Mouse (Mus musculus) liver, adult 2 months (tissue): ENCODE measurements at regions not wholly inside any gene's neighbourhood (a gene's known extent, or its start where the extent isn't known, plus 50 kb on each side); places are given as distances from the start of the nearest gene placed in this dataset.

Experiments
- DNase-seq: peaks from one replicate; pipeline ENCODE4 v3.0.0-alpha.2; 2011; ENCODE audit warnings: low read depth, low spot score; ENCODE audit errors: extremely low read depth
- H3K27ac ChIP-seq: fragments of 200-500 bp; replicated peaks from 2 replicates; pipeline ENCODE4 v1.5.1; 2012; ENCODE audit warnings: low read depth, mild to moderate bottlenecking, control low read depth, inconsistent platforms, low read length; ENCODE audit not compliant: insufficient read depth
- H3K27me3 ChIP-seq: fragments of 200-500 bp; 2 replicates; pipeline ENCODE4 v1.6.1; 2012; ENCODE audit warnings: mild to moderate bottlenecking, moderate library complexity, low read length, inconsistent platforms; ENCODE audit not compliant: control insufficient read depth, insufficient read depth
- H3K36me3 ChIP-seq: fragments of 200-500 bp; 2 replicates; pipeline ENCODE4 v1.6.1; 2012; ENCODE audit warnings: low read length, inconsistent platforms; ENCODE audit not compliant: control insufficient read depth, insufficient read depth
- H3K4me1 ChIP-seq: fragments of 200-500 bp; 2 replicates; pipeline ENCODE4 v1.6.1; 2011; ENCODE audit warnings: low read length; ENCODE audit not compliant: control insufficient read depth, insufficient read depth
- H3K4me3 ChIP-seq: fragments of 200-500 bp; 2 replicates; pipeline ENCODE4 v1.5.1; 2011; ENCODE audit warnings: low read depth, mild to moderate bottlenecking, control low read depth, low read length, moderate library complexity; ENCODE audit not compliant: insufficient read depth
- H3K79me2 ChIP-seq: fragments of 200-500 bp; 2 replicates; pipeline ENCODE4 v1.6.1; 2012; ENCODE audit warnings: inconsistent platforms, mild to moderate bottlenecking, low read length, moderate library complexity; ENCODE audit not compliant: control insufficient read depth, insufficient read depth
- H3K9ac ChIP-seq: fragments of 200-500 bp; 2 replicates; pipeline ENCODE4 v1.6.1; 2012; ENCODE audit warnings: low read depth, mild to moderate bottlenecking, control low read depth, inconsistent platforms, low read length
- CTCF ChIP-seq: fragments of 200-500 bp; IDR thresholded peaks from 2 replicates; pipeline ENCODE4 v1.5.1; 2011; ENCODE audit warnings: low read depth, low read length, control low read depth
- POLR2A ChIP-seq: fragments of 200-500 bp; IDR thresholded peaks from 2 replicates; pipeline ENCODE4 v1.6.1; 2011; ENCODE audit warnings: low read length, control low read depth; ENCODE audit not compliant: insufficient read depth; ENCODE audit errors: extremely low read depth
- WGBS: fragments of 180-500 bp; shearing (Covaris S2); methylation state at CpG from one replicate; pipeline ENCODE4 v1.1.7; 2018; 5-methylcytosine and 5-hydroxymethylcytosine counted together

- Histone ChIP-seq H3K4me1 (no peaks in the 10 kb centered on the region), H3K36me3 (no peaks in the 10 kb centered on the region), H3K27ac (no peak overlapping the region), H3K4me3 (no peak overlapping the region), H3K79me2 (no peaks in the 10 kb centered on the region), H3K27me3 (no peaks in the 10 kb centered on the region), H3K9ac (no peak overlapping the region)
- DNase-seq: no peak
- TF ChIP-seq POLR2A (no peak), CTCF (no peak)
- 80% methylated on average over 9 of the region's 9 CpGs for WGBS
These were observed 155.8 kb upstream of the Podxl start for GRCm38 (mm10) chr6:31719614-31720013.

GRCm38 (mm10) chr6:31718843-31719242 is 155.1 kb upstream of the Podxl start:
- Histone ChIP-seq H3K27ac (no peak overlapping the region), H3K36me3 (no peaks in the 10 kb centered on the region), H3K4me3 (no peak overlapping the region), H3K27me3 (no peaks in the 10 kb centered on the region), H3K79me2 (no peaks in the 10 kb centered on the region), H3K9ac (no peak overlapping the region), H3K4me1 (no peaks in the 10 kb centered on the region)
- WGBS: 86% methylated on average over 4 of the region's 4 CpGs
- TF ChIP-seq CTCF (no peak), POLR2A (no peak)
- no peak for DNase-seq

GRCm38 (mm10) chr6:31717531-31717930 is 153.8 kb upstream of the Podxl start:
- TF ChIP-seq CTCF (no peak), POLR2A (no peak)
- Histone ChIP-seq H3K4me1 (no peaks in the 10 kb centered on the region), H3K27ac (no peak overlapping the region), H3K4me3 (no peak overlapping the region), H3K79me2 (no peaks in the 10 kb centered on the region), H3K9ac (no peak overlapping the region), H3K36me3 (no peaks in the 10 kb centered on the region), H3K27me3 (no peaks in the 10 kb centered on the region)
- WGBS: 25% methylated on average over 12 of the region's 12 CpGs
- no peak for DNase-seq

GRCm38 (mm10) chr6:31707256-31707655 is 143.5 kb upstream of the Podxl start:
- WGBS: 76% methylated on average over 3 of the region's 3 CpGs
- DNase-seq: no peak
- Histone ChIP-seq H3K4me1 (no peaks in the 10 kb centered on the region), H3K27me3 (no peaks in the 10 kb centered on the region), H3K36me3 (no peaks in the 10 kb centered on the region), H3K4me3 (no peak overlapping the region), H3K79me2 (no peaks in the 10 kb centered on the region), H3K27ac (no peak overlapping the region), H3K9ac (no peak overlapping the region)
- TF ChIP-seq CTCF (no peak), POLR2A (no peak)

- H3K36me3 ChIP-seq: no peaks in the 10 kb centered on the region
- TF ChIP-seq POLR2A: no peak
- no peak for TF ChIP-seq CTCF
- no peak overlapping the region for H3K4me3 ChIP-seq
- H3K9ac ChIP-seq: no peak overlapping the region
- no peaks in the 10 kb centered on the region for H3K4me1 ChIP-seq
- DNase-seq: no peak
- no peaks in the 10 kb centered on the region for H3K79me2 ChIP-seq
- H3K27ac ChIP-seq: no peak overlapping the region
- 75% methylated on average over 6 of the region's 6 CpGs for WGBS
- no peaks in the 10 kb centered on the region for H3K27me3 ChIP-seq
These were observed 140.4 kb upstream of the Podxl start for GRCm38 (mm10) chr6:31704191-31704590.

- H3K79me2 ChIP-seq: no peaks in the 10 kb centered on the region
- H3K9ac ChIP-seq: no peak overlapping the region
- H3K27ac ChIP-seq: no peak overlapping the region
- WGBS: 34% methylated on average over 7 of the region's 7 CpGs
- no peaks in the 10 kb centered on the region for H3K4me1 ChIP-seq
- no peak overlapping the region for H3K4me3 ChIP-seq
- H3K36me3 ChIP-seq: no peaks in the 10 kb centered on the region
- DNase-seq: no peak
- no peak for TF ChIP-seq CTCF
- no peak for TF ChIP-seq POLR2A
- H3K27me3 ChIP-seq: no peaks in the 10 kb centered on the region
These were observed 139.2 kb upstream of the Podxl start for GRCm38 (mm10) chr6:31702931-31703330.
